In the genomic region with DNA sequence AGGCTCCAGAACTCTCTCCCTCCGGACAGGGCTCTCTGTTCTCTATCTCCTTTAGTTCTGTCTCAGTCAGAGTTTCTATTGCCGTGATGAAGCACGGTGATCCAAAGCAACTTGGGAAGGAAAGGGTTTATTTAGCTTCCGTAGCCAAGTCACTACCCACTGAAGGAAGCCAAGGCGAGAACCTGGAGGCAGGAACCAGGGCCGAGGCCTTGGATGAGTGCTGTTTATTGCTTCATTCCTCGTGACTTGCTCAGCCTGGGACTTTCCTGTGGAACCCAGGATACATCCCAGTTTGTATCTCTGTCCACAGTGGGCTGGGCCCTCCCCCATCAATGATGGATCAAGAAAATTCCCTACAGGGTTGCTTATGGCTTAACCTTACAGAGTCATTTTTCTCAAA, we compare ENCODE assay signal across 26 mouse cellular contexts. TPM values are rescaled to one million over a fixed set of nuclear protein-coding genes. Genes with fewer than 3 reads are reported as not detected.
DNase-seq lines count a peak whose midpoint lies in the region; ATAC-seq lines count a peak whose summit lies in the region.
"Had no signal": no experiment of that assay in that cellular context is flagged by ENCODE, and none has a peak within 500 bp of the region (broad histone marks: within the 10 kb centered on the region; RNA-seq: fewer than 3 reads in every experiment).

No protein-coding gene starts in this region.

- no peak overlapping the region for H3K4me2 ChIP-seq in limb, embryonic 13.5 days (replicated peaks)
- H3K4me2 ChIP-seq in intestine, embryonic 15.5 days (replicated peaks), result no peak overlapping the region
- H3K4me2 ChIP-seq: embryonic facial prominence, embryonic 15.5 days; forebrain, embryonic 13.5 days; hindbrain, embryonic 13.5 days had no signal

- no peak for ATAC-seq in limb, embryonic 13.5 days (ENCODE audit: low FRiP score, low read depth)
- no peak for ATAC-seq in intestine, embryonic 15.5 days
- ATAC-seq: forebrain, embryonic 13.5 days; forebrain, postnatal 0 days; hindbrain, postnatal 0 days had no signal

- no peaks in the 10 kb centered on the region for H3K36me3 ChIP-seq in limb, embryonic 13.5 days
- H3K36me3 ChIP-seq in limb, embryonic 10.5 days, result no peaks in the 10 kb centered on the region
- no peaks in the 10 kb centered on the region for H3K36me3 ChIP-seq in intestine, embryonic 15.5 days
- H3K36me3 ChIP-seq: embryonic facial prominence, embryonic 15.5 days; hindbrain, embryonic 13.5 days had no signal

- peaks cover 14% of the 10 kb centered on the region for H3K4me1 ChIP-seq in limb, embryonic 13.5 days
- peaks cover 28% of the 10 kb centered on the region for H3K4me1 ChIP-seq in limb, embryonic 10.5 days
- peaks cover 17% of the 10 kb centered on the region for H3K4me1 ChIP-seq in intestine, embryonic 15.5 days (replicated peaks)
- H3K4me1 ChIP-seq: forebrain, embryonic 13.5 days had no signal

- 0 out of 2 replicates have a peak, but pooled peaks cover under 1% of the 10 kb centered on the region for H3K9me3 ChIP-seq in limb, embryonic 13.5 days
- no peaks in the 10 kb centered on the region for H3K9me3 ChIP-seq in limb, embryonic 10.5 days (replicated peaks)
- H3K9me3 ChIP-seq in intestine, embryonic 15.5 days, result no peaks in the 10 kb centered on the region
- H3K9me3 ChIP-seq: embryonic facial prominence, embryonic 15.5 days; forebrain, embryonic 13.5 days; hindbrain, embryonic 13.5 days had no signal

- WGBS in limb, embryonic 13.5 days, result 55% methylated on average over 7 of the region's 7 CpGs
- 59% methylated on average over 7 of the region's 7 CpGs for WGBS in limb, embryonic 10.5 days
- 54% methylated on average over 7 of the region's 7 CpGs for WGBS in intestine, embryonic 15.5 days

- H3K9ac ChIP-seq in limb, embryonic 13.5 days, result 0 out of 2 replicates have a peak overlapping the region, but pooled peaks have one; percentile 13
- H3K9ac ChIP-seq in intestine, embryonic 15.5 days, result no peak overlapping the region
- H3K9ac ChIP-seq: embryonic facial prominence, embryonic 15.5 days; forebrain, embryonic 13.5 days; forebrain, postnatal 0 days; hindbrain, embryonic 13.5 days had no signal

- peak; percentile 49 for DNase-seq in adrenal gland, adult 8-10 months
- no peak for DNase-seq in adrenal gland, postnatal 4 days (ENCODE audit: low spot score in 2 of 2)
- no peak for DNase-seq in limb, embryonic 10.5 days (ENCODE audit: low spot score)
- DNase-seq in adrenal gland, postnatal 14 days, result peak; percentile 65
- DNase-seq in kidney, postnatal 10 days, result no peak
- DNase-seq: cerebellum, adult 11 months; cerebellum, adult 8-10 months; cerebellum, postnatal 14 days; embryo, embryonic 11 days; forebrain, postnatal 0 days; gastrocnemius, postnatal 36 days; heart, adult 11 months; heart, postnatal 14 days; kidney, adult 2 months had no signal

- H3K27me3 ChIP-seq in limb, embryonic 13.5 days, result peaks cover 41% of the 10 kb centered on the region
- H3K27me3 ChIP-seq in limb, embryonic 10.5 days (ENCODE audit: low read depth, poor library complexity, severe bottlenecking), result peaks cover 50% of the 10 kb centered on the region
- peaks cover 9% of the 10 kb centered on the region for H3K27me3 ChIP-seq in intestine, embryonic 15.5 days (replicated peaks)

- H3K4me3 ChIP-seq in limb, embryonic 13.5 days, result no peak overlapping the region
- no peak overlapping the region for H3K4me3 ChIP-seq in limb, embryonic 10.5 days
- H3K4me3 ChIP-seq in intestine, embryonic 15.5 days (replicated peaks), result no peak overlapping the region
- H3K4me3 ChIP-seq: embryonic facial prominence, embryonic 15.5 days; erythroblast, embryonic 14.5 days; forebrain, embryonic 13.5 days; hindbrain, embryonic 13.5 days had no signal

- H3K27ac ChIP-seq in limb, embryonic 13.5 days, result no peak overlapping the region
- H3K27ac ChIP-seq in limb, embryonic 10.5 days, result no peak overlapping the region
- H3K27ac ChIP-seq in intestine, embryonic 15.5 days, result no peak overlapping the region
- H3K27ac ChIP-seq: embryonic facial prominence, embryonic 15.5 days; forebrain, embryonic 13.5 days; hindbrain, embryonic 13.5 days; hindbrain, postnatal 0 days had no signal

RNA-seq across cellular contexts. Expression of gene Kcng4, which starts 1.3 kb away (rescaled TPM):
- total RNA-seq in adrenal gland, adult 8-10 months (2022), result 1 to 10 TPM in 2 of 4 experiments, under 1 TPM in 2; 0.58 to 1.5 (median 1.2) TPM
- under 1 TPM; 0.59 to 0.81 TPM for total RNA-seq in adrenal gland, postnatal 4 days (2021)
- 0.06 TPM in 1 of 2 replicates, not detected in the other for polyA plus RNA-seq in limb, embryonic 13.5 days (2015; fragmentation: Nextera tagmentation; extraction: Ambion mirVana)
- 0.04 TPM in 1 of 2 replicates, not detected in the other for polyA plus RNA-seq in limb, embryonic 10.5 days (2016; fragmentation: Nextera tagmentation; extraction: Ambion mirVana)
- 0.41 and 0.74 TPM in 2 replicates for total RNA-seq in adrenal gland, postnatal 14 days (2021)
- polyA plus RNA-seq in intestine, embryonic 15.5 days (2015; fragmentation: Nextera tagmentation; extraction: Ambion mirVana), result 0.04 and 0.13 TPM in 2 replicates
- total RNA-seq: CH12.LX; common myeloid progenitor, adult 5-6 weeks; hematopoietic stem cell, adult 5-6 weeks had no signal
- polyA plus RNA-seq: embryonic facial prominence, embryonic 11.5 days; erythroblast, embryonic 14.5 days; heart, embryonic 14.5 days; hindbrain, embryonic 13.5 days had no signal

RNA-seq across cellular contexts. Expression of gene Adad2, which starts 24.2 kb away (rescaled TPM):
- not detected for total RNA-seq in adrenal gland, adult 8-10 months (2022)
- not detected for total RNA-seq in adrenal gland, postnatal 4 days (2021)
- polyA plus RNA-seq in limb, embryonic 13.5 days (2015; fragmentation: Nextera tagmentation; extraction: Ambion mirVana), result 0.19 and 0.38 TPM in 2 replicates
- polyA plus RNA-seq in limb, embryonic 10.5 days (2016; fragmentation: Nextera tagmentation; extraction: Ambion mirVana), result not detected in 2 replicates
- total RNA-seq in adrenal gland, postnatal 14 days (2021), result not detected in 2 replicates
- not detected in 2 replicates for polyA plus RNA-seq in intestine, embryonic 15.5 days (2015; fragmentation: Nextera tagmentation; extraction: Ambion mirVana)
- total RNA-seq: CH12.LX; common myeloid progenitor, adult 5-6 weeks; forebrain, postnatal 0 days; heart, postnatal 14 days; hematopoietic stem cell, adult 5-6 weeks had no signal
- polyA plus RNA-seq: erythroblast, embryonic 14.5 days; forebrain, embryonic 13.5 days; heart, embryonic 14.5 days; hindbrain, embryonic 13.5 days; kidney, adult 2 months had no signal

RNA-seq across cellular contexts. Expression of gene Wfdc1, which starts 29.4 kb away (rescaled TPM):
- total RNA-seq in adrenal gland, adult 8-10 months (2022), result 10 to 100 TPM in 3 of 4 experiments, 1 to 10 TPM in 1; 9.0 to 14.0 (median 12.8) TPM
- total RNA-seq in adrenal gland, postnatal 4 days (2021), result 10 to 100 TPM; 19.7 to 26.9 TPM
- 0.20 and 0.24 TPM in 2 replicates for polyA plus RNA-seq in limb, embryonic 13.5 days (2015; fragmentation: Nextera tagmentation; extraction: Ambion mirVana)
- 0.10 TPM in 1 of 2 replicates, not detected in the other for polyA plus RNA-seq in limb, embryonic 10.5 days (2016; fragmentation: Nextera tagmentation; extraction: Ambion mirVana)
- total RNA-seq in adrenal gland, postnatal 14 days (2021), result 10.4 and 10.7 TPM in 2 replicates
- 4.5 and 4.6 TPM in 2 replicates for polyA plus RNA-seq in intestine, embryonic 15.5 days (2015; fragmentation: Nextera tagmentation; extraction: Ambion mirVana)
- total RNA-seq: CH12.LX; common myeloid progenitor, adult 5-6 weeks; hematopoietic stem cell, adult 5-6 weeks had no signal
- polyA plus RNA-seq: erythroblast, embryonic 14.5 days had no signal

RNA-seq across cellular contexts. Expression of gene Taf1c, which starts 31.7 kb away (rescaled TPM):
- total RNA-seq in adrenal gland, adult 8-10 months (2022), result 10 to 100 TPM; 13.1 to 16.3 (median 15.3) TPM
- 10 to 100 TPM; 19.5 to 23.6 TPM for total RNA-seq in adrenal gland, postnatal 4 days (2021)
- 12.4 and 13.8 TPM in 2 replicates for polyA plus RNA-seq in limb, embryonic 13.5 days (2015; fragmentation: Nextera tagmentation; extraction: Ambion mirVana)
- polyA plus RNA-seq in limb, embryonic 10.5 days (2016; fragmentation: Nextera tagmentation; extraction: Ambion mirVana), result 15.8 and 16.0 TPM in 2 replicates
- total RNA-seq in adrenal gland, postnatal 14 days (2021), result 11.9 and 13.3 TPM in 2 replicates
- polyA plus RNA-seq in intestine, embryonic 15.5 days (2015; fragmentation: Nextera tagmentation; extraction: Ambion mirVana), result 10.0 and 11.7 TPM in 2 replicates

Comparison
In these comparisons a context has a peak if more than half of its experiments do, and no peak if none do; other contexts are left out.
1. DNase-seq: peak in adrenal gland, adult 8-10 months (single experiment) and adrenal gland, postnatal 14 days (single experiment); none in adrenal gland, postnatal 4 days (0 of 2), limb, embryonic 10.5 days (single experiment) and kidney, postnatal 10 days (single experiment).